Mouse (Mus musculus) intestine, embryonic 14.5 days (tissue): ENCODE measurements around the gene Prss1. TPM values are rescaled to one million over a fixed set of nuclear protein-coding genes. Genes with fewer than 3 reads are reported as not detected.
"Not testable (repeated sequence)": the region's sequence is repeated elsewhere in the genome, so short reads cannot be mapped to it uniquely, and the experiment has no call there.

Source experiments
- ATAC-seq: fragments of 200-750 bp; cut with Nextera tagmentation; replicated peaks from 2 replicates; pipeline ENCODE4 v1.8.0; 2017; ENCODE audit warnings: low read depth, moderate number of reproducible peaks, moderate TSS enrichment, moderate library complexity; ENCODE audit not compliant: low FRiP score, low TSS enrichment
- DNase-seq: peaks from one replicate; pipeline ENCODE4 v3.0.0-alpha.2; 2018; ENCODE audit warnings: low spot score
- H3K27ac ChIP-seq: fragments of 300-500 bp; sonication (generic); 2 replicates; pipeline ENCODE4 v1.5.1; 2014; ENCODE audit warnings: low read depth, mild to moderate bottlenecking, control low read depth
- H3K27me3 ChIP-seq: fragments of 300-500 bp; sonication (generic); replicated peaks from 2 replicates; pipeline ENCODE4 v1.6.1; 2014; ENCODE audit warnings: low read length, control low read depth; ENCODE audit not compliant: control insufficient read depth, insufficient read depth
- H3K36me3 ChIP-seq: fragments of 300-500 bp; sonication (generic); 2 replicates; pipeline ENCODE4 v1.6.1; 2014; ENCODE audit warnings: low read length, control low read depth; ENCODE audit not compliant: control insufficient read depth, insufficient read depth
- H3K4me1 ChIP-seq: fragments of 300-500 bp; sonication (generic); replicated peaks from 2 replicates; pipeline ENCODE4 v1.6.1; 2014; ENCODE audit warnings: low read length, control low read depth, mixed read lengths; ENCODE audit not compliant: control insufficient read depth, insufficient read depth
- H3K4me2 ChIP-seq: fragments of 300-500 bp; sonication (generic); 2 replicates; pipeline ENCODE4 v1.6.1; 2014; ENCODE audit warnings: low read length
- H3K4me3 ChIP-seq: fragments of 300-500 bp; sonication (generic); 2 replicates; pipeline ENCODE4 v1.5.1; 2014; ENCODE audit warnings: low read depth, low read length, control low read depth, mixed read lengths
- H3K9ac ChIP-seq: fragments of 300-500 bp; sonication (generic); 2 replicates; pipeline ENCODE4 v1.6.1; 2014; ENCODE audit warnings: mild to moderate bottlenecking, low read length
- H3K9me3 ChIP-seq: fragments of 300-500 bp; sonication (generic); 2 replicates; pipeline ENCODE4 v1.6.1; 2016; ENCODE audit warnings: low read length, control low read depth; ENCODE audit not compliant: control insufficient read depth
- WGBS: fragments of 180-500 bp; shearing (Covaris S2); extraction: QIAGEN DNeasy Blood & Tissue Kit; methylation state at CpG from one replicate; pipeline ENCODE4 v1.1.7; 2014; 5-methylcytosine and 5-hydroxymethylcytosine counted together
- polyA plus RNA-seq: library from polyadenylated mRNA; unstranded; fragments of >200 nt; fragmentation: Nextera tagmentation; extraction: Ambion mirVana; gene quantifications from 2 replicates; pipeline ENCODE4 v1.2.1, GENCODE M21; 2014

The Prss1 gene
- polyA plus RNA-seq = 23.9 TPM in 1 of 2 replicates, not detected in the other

GRCm38 (mm10) chr6:41458632-41459031 is at the start of gene Prss1:
Gene Prss1, plus strand, starts transcription at chr6:41458932.
- H3K27me3 ChIP-seq, H3K9me3 ChIP-seq, H3K4me1 ChIP-seq, H3K4me2 ChIP-seq, H3K9ac ChIP-seq, H3K4me3 ChIP-seq, DNase-seq, ATAC-seq, H3K36me3 ChIP-seq, H3K27ac ChIP-seq: not testable (repeated sequence)

DNA sequence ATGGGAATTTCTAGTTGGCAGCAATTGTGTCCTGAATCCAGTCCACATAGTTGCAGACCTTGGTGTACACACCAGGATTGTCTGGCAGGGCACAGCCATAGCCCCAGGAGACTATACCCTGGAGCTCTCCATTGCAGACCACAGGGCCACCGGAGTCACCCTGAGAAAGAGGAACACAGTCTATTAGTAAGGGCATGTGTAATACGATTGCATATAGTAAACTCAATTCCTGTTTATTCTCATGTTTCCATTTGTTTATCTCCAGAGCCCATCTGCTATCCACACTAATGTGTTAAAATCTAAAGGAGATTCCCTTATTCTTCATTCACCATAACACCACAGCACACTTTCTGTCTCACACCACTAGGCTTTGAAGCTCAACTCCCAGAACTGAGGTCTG is 16.5 kb upstream of the Prss1 start:
- not testable (repeated sequence) for H3K4me1 ChIP-seq, H3K4me3 ChIP-seq, H3K36me3 ChIP-seq, ATAC-seq, H3K4me2 ChIP-seq, H3K27me3 ChIP-seq, H3K27ac ChIP-seq, H3K9me3 ChIP-seq, H3K9ac ChIP-seq, DNase-seq
- 71% methylated on average over 1 of the region's 2 CpGs for WGBS

DNA sequence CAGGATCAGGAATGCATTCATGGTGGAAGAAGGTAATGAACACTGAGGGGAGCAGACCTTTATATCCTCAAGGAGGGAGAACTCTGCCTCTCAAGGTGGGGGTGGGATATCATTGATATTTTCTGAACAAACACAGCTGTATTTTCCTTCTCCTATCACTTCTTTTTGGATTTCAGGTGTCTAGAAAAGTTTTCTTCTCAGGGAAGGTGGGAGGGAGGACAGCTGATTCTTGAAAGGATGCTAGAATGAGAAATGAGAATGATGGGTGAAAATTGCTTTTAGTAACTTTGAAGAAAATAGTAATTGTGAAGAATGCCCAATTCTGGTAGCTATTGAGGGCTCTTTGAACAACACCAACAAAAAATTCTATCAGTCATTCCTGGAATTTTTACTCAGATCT is 12.7 kb upstream of the Prss1 start, which contains the start of gene Gm10334:
Gene Gm10334 (minus strand): TSS at position 101 of the 400 bp plus-strand sequence.
- not testable (repeated sequence) for H3K27ac ChIP-seq, H3K4me3 ChIP-seq, H3K9ac ChIP-seq, ATAC-seq, H3K27me3 ChIP-seq, H3K9me3 ChIP-seq, H3K4me2 ChIP-seq, DNase-seq, H3K36me3 ChIP-seq, H3K4me1 ChIP-seq

GRCm38 (mm10) chr6:41499374-41499773 is 40.6 kb downstream of the Prss1 start:
- Histone ChIP-seq H3K4me3 (no peak overlapping the region), H3K9me3 (no peaks in the 10 kb centered on the region), H3K4me1 (no peaks in the 10 kb centered on the region), H3K27ac (no peak overlapping the region), H3K36me3 (no peaks in the 10 kb centered on the region), H3K4me2 (no peak overlapping the region), H3K9ac (no peak overlapping the region), H3K27me3 (no peaks in the 10 kb centered on the region)
- WGBS = 85% methylated on average over 3 of the region's 3 CpGs
- no peak for ATAC-seq
- DNase-seq = no peak

DNA sequence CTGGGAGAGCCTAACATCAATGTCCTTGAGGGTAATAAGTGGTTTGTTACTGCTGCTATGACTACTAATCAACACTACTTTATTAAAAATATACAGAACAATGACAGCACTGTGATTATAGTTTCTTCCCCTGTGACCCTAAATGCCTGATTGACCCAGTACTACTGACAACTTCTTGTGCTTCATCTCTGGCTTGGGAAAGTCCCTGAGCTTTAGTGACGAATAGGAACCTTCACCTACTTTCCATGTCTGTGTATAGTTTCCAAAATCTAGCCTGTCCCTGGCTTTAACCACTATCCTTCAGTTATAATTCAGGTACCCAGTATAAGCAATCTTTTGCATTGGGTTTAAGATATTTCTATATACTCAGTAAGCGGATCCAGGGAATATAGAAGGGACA is 46.2 kb downstream of the Prss1 start:
- no peak overlapping the region for H3K9ac ChIP-seq
- DNase-seq (no peak), ATAC-seq (no peak)
- H3K27me3 ChIP-seq = no peaks in the 10 kb centered on the region
- 83% methylated on average over 2 of the region's 2 CpGs for WGBS
- no peaks in the 10 kb centered on the region for H3K4me1 ChIP-seq
- H3K36me3 ChIP-seq = no peaks in the 10 kb centered on the region
- H3K4me3 ChIP-seq = no peak overlapping the region
- H3K9me3 ChIP-seq = no peaks in the 10 kb centered on the region
- H3K4me2 ChIP-seq = no peak overlapping the region
- no peak overlapping the region for H3K27ac ChIP-seq

GRCm38 (mm10) chr6:41505323-41505722 is 46.6 kb downstream of the Prss1 start:
- H3K9me3 ChIP-seq = no peaks in the 10 kb centered on the region

More at GRCm38 (mm10) chr6:41505323-41505722, 46.6 kb downstream of the Prss1 start:
- Histone ChIP-seq H3K4me1 (no peaks in the 10 kb centered on the region), H3K27me3 (no peaks in the 10 kb centered on the region), H3K4me3 (no peak overlapping the region), H3K4me2 (no peak overlapping the region), H3K9ac (no peak overlapping the region), H3K36me3 (no peaks in the 10 kb centered on the region), H3K27ac (no peak overlapping the region)
- WGBS = 66% methylated on average over 6 of the region's 6 CpGs
- ATAC-seq (no peak), DNase-seq (no peak)

Other genes with a start within 250 kb of the Prss1 start
- gene Try4, start 156.7 kb upstream of the Prss1 start, polyA plus RNA-seq = 0.58 TPM in 1 of 2 replicates, not detected in the other
- gene Try5, start 142.1 kb upstream of the Prss1 start, polyA plus RNA-seq = 15.8 TPM in 1 of 2 replicates, not detected in the other
- 22.4 TPM in 1 of 2 replicates, not detected in the other for gene Try10, start 104.8 kb upstream of the Prss1 start, polyA plus RNA-seq
- 4.9 TPM in 1 of 2 replicates, not detected in the other for gene Prss3, start 81.3 kb upstream of the Prss1 start, polyA plus RNA-seq
- gene Gm5771, start 66.6 kb upstream of the Prss1 start, polyA plus RNA-seq = 4.8 TPM in 1 of 2 replicates, not detected in the other
- gene Gm10334, start 12.8 kb upstream of the Prss1 start, polyA plus RNA-seq = 6.2 TPM in 1 of 2 replicates, not detected in the other
- 14.1 TPM in 1 of 2 replicates, not detected in the other for gene Prss2, start 62.9 kb downstream of the Prss1 start, polyA plus RNA-seq
- gene Ephb6, start 146.6 kb downstream of the Prss1 start, polyA plus RNA-seq = 7.3 and 8.6 TPM in 2 replicates
- 0.30 and 0.58 TPM in 2 replicates for gene Trpv6, start 177.5 kb downstream of the Prss1 start, polyA plus RNA-seq
- gene Trpv5, start 221.8 kb downstream of the Prss1 start, polyA plus RNA-seq = 0.08 TPM in 1 of 2 replicates, not detected in the other
- gene Llcfc1, start 225.5 kb downstream of the Prss1 start, polyA plus RNA-seq = not detected in 2 replicates
- gene Kel, start 245.4 kb downstream of the Prss1 start, polyA plus RNA-seq = 0.64 and 1.7 TPM in 2 replicates